Mouse (Mus musculus) layer of hippocampus, adult 11-12 months (tissue): ENCODE measurements at regions not wholly inside any gene's neighbourhood (a gene's known extent, or its start where the extent isn't known, plus 50 kb on each side); places are given as distances from the start of the nearest gene placed in this dataset.
"Not testable (repeated sequence)": the region's sequence is repeated elsewhere in the genome, so short reads cannot be mapped to it uniquely, and the experiment has no call there.

Source experiments
- DNase-seq: peaks from one replicate; pipeline ENCODE4 v3.0.0; 2022; ENCODE audit warnings: low spot score

DNA sequence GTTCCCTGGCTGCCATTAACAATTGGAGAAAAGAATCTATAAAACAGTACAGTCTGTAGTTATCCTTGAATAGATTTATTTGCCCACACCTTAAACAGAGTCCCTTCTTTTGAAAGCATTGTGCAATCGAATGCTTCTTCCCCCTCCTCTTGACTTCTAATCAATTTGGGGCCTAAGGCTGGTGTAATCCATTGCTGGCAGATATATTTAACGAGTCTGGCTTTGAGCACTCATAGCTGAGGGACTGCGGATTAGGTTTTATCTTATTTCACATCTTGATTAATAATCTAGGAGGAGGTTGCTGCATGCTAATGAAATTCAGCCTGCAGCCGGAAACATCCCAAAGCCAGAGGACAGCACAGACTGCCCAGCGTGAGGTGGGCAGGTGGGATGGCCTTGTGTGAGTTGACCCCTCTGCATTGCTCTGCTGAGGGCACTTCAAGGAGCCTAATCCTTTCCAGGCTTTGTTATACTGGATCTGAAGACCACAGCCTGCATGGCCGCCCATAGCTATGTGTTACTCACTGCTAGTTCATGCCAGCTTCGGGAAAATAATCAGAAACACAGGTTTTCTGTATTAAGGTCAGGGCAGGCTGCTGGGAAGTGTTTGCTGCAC lies 163.6 kb downstream of the Mterf1b start:
- no peak for DNase-seq

DNA sequence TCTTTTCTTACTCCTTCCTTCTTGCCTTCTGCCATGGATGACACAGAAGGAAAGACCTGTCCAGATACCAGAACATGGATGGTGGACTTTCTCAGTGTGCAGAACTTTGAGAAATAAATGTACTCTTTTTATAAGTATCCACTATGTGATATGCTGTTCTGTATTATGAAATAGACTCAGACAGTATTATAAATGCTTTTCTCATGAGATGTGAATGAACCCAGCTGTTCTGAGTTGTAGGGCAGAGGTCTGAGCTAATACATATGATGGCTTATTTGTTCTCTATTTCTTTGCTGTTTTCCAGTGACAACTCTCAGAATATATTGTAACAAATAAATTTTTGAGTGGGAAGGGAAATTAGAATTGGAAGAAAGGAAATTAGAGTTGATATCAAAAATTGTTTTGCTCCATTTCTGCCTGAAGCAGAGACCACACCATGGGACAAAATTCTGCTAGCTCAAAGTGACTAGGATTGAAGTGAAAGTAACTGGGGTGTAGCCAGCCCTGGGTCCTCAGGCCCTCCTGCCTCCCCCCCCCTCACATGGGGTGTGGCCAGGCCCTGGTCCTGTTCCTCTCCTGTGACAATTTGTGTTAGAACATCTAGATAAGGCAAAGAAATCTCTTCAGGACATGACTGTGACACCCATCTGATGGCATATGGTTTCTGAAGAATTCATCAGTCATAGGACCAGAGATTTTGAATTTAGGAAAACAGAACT lies 164.5 kb downstream of the Mterf1b start:
- DNase-seq = not testable (repeated sequence)

DNA sequence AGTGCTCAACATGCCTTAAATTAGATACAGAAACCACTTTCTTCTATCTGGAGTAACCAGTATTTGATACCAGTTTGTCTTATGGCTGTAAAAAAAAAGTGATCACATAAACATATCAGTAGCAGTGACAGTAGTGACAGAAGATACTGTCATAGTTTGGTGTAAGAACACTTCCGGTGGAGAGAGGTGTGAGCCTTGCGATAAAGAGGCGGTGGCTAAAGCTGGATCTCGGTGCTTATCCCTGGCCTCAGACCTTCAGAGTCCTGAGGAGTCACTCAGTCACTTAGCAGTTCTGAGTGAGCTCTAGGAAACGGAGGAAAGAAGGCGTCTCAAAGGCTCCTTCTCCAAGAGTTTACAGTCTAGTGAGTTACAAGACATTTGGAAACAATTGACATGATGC lies 169.4 kb downstream of the Mterf1b start:
- not testable (repeated sequence) for DNase-seq

DNA sequence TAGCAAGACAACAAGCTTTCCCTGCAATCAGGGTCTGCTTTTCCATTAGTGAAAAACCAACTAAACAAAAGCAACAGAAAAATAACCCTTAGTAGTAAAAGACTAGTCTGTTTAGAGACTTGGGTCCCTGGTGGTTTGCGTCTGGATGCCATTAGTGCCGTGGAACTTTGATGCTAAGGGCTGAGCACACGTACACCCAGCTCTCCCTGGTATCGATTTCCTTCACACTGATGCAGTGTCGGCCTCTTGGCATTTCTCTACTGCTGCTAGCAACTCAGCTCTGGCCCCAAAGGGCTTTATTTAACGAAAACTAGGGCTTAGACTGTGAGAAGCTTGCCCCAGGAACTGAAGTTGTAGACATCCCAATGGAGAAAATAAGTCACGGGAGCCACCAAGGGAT lies 192.6 kb downstream of the Mterf1b start:
- DNase-seq = not testable (repeated sequence)

DNA sequence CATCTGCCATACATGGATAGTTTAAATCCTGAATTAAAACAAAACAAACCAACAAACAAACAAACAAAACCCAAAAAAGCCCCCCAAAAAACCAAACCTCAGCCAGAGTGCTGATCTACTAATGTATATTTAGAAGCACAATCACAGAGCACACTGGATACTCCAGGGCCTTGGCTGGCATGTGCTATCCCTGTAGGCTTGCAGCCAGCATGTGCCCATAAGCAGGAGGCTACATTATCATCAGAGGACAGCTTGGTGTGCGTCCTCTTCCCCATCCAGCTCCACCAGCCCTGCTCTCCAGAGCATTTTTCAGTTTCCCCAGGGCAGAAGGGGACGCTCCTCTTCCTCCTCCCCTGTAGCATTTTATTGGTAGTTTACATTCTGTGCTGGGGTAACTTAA lies 198.9 kb downstream of the Mterf1b start:
- no peak for DNase-seq

DNA sequence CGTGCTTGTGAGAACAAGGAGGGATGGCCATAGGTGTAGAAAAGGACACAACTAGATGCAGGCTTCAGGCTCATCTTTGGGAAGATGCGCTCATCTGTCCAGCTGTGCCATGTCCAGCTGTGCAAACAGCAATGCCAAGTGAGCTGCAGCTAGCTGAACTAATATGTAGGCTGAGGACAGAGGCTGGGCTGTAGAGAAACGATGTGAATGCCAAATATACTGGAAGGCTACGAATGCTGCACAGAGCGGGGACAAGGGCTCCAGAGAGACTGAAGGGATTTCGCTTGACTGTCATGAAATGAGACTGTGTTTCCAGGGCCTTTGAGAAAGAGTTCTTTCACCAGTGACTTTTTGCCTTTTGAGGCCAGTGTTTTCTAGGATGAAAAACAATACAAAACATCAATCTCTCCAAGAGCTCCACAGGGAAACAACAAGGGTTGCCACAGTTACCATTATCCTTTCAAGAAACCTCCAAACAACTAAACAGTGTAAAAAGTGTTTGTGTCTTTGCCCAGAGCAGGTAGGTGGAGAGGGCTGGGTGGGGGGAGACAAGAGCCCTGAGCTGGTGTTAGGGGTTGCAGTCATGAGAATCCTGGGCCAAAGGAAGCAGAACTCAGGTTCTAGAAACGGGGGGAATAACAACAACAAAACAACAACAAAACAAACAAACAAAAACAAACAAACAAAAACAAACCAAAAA lies 202.3 kb downstream of the Mterf1b start:
- DNase-seq = not testable (repeated sequence)

DNA sequence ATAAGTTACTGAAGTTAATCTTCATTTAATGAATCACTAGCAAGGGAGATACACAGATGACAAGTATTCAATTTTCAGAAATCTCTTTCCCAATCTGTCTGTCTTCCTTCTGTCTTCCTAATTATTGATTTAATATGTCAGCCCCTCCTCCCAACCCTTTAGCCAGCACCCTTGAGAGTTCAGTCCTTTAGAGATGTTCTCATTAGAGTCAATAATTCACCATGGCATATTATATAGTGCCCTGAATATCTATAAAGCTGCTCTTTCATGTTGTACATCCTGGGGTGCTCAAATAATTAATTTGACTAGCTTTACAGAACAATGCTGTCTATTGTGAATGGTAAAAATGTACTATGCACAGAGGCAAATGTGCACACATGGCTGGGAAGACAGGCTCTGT lies 205.9 kb downstream of the Mterf1b start:
- DNase-seq = no peak

DNA sequence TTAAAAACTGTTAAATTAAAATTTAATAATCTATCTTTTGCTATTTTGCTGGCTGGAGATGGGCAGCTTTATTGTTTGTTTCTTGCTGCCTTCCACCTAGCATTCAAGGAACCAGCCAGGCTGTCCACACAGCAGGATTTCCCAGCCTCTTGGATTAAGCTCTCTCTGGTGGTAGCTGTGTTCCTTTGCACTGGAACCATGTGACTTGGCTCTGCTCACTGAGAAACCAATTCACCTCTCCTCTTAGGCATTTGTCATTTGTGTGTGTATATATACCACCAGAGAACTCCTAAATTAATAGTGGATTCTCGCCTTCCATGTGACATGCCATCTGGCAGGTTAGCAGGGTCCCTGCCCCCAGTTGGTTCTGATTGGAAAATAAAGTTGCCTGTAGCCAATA lies 225.6 kb downstream of the Mterf1b start:
- DNase-seq = no peak
